Mouse (Mus musculus): Measurements from ENCODE around the gene Foxo3.

Gene Foxo3

GRCm38 (mm10) chr10:42251749-42252323 lies 24.7 kb downstream of the Foxo3 start:
- DNase-seq (ENCODE audit: low read depth, low spot score), result no peak

DNA sequence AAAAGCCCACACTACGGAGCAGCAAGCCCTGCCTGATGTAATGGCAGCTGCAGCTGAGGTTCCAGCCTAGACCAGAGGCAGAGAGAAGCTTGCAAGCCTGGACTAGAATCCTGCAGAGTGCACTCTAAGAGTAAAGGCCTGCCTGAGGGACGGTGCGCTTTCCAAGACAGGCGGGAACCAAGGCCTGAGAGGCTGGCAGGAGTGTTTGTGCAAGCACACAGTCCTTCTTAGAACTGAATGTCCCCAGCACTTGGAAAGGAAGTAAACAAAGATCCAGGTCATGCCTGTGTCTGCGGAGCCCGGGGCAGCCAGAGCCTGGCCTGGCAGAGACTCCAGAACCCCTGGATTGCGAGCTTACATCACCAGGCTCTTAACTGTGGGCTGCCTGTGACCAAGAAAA lies 25.4 kb downstream of the Foxo3 start:
- no peak for DNase-seq (ENCODE audit: low read depth, low spot score)

DNA sequence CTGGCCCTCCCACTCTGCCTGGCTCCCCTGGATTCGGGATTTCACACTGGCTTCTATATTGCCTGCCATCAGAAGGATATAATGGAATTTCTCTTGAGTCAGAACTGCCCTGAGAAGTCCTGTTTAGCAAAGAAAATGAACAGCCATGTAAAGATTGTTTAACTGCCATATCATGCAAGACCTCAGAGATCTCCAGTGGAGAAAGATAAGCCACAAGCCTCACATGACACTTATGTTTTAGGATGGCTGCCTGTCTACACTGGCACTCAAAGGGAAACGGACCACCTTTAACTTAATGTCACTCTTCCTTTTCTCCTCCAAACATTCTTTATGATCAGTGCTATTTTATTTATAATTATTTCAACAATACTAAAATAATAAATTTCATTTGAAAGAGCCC lies 26.6 kb downstream of the Foxo3 start:
- no peak for DNase-seq (ENCODE audit: low read depth, low spot score)

DNA sequence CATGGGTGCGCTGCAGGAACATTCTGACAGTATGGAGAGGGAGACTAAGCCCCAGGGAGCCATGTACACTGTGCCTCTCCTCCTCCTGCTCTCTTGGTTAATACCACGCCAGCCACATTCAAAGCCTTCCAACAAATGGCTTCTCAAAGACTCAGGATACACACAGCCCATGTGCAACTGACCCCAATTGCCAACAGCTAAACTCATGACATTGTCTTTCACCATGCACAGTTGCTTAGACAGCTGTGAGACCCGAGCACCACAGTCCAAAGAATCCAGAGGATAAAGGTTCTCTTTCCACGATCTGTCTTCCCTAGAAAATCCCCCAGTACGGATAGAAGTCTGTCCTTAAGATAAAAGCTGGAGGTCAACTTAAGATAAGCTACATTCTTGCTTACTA lies 27.9 kb downstream of the Foxo3 start:
- DNase-seq (ENCODE audit: low read depth, low spot score), result no peak

GRCm38 (mm10) chr10:42248156-42248555 lies 28.4 kb downstream of the Foxo3 start:
- no peak for DNase-seq (ENCODE audit: low read depth, low spot score)

DNA sequence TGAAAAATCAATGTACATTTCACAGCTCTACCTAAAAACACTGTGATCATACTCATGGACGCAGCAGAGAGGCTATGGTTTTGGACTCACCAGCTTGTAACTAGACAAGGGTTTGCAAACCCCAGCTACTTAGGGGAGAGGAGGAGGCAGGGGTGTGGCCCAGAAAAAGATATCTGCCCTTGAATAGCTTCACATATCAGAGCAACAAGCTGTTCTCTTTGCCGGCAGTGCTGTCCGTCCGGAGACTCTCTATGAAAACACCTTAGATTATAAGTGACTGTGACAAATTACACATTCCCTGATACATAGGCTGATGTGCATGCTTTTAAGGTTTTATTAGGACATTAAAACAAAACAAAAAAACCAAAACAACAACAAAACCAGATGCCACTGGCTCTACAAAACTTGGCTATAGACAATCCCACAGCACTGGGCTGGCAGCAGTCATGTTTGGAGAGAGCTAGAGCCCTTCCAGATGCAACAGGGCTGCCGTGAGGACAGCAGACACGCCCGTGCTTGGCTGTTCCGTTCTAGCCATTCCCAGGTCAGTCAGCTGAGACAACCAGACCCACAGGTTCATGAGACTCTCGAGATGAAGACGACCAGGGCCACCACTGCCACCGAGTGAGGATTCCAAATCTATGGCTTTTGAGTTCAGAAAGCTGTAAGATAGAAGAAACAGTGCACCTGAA lies 29.3 kb downstream of the Foxo3 start:
- DNase-seq (ENCODE audit: low read depth, low spot score), result peak; percentile 57

DNA sequence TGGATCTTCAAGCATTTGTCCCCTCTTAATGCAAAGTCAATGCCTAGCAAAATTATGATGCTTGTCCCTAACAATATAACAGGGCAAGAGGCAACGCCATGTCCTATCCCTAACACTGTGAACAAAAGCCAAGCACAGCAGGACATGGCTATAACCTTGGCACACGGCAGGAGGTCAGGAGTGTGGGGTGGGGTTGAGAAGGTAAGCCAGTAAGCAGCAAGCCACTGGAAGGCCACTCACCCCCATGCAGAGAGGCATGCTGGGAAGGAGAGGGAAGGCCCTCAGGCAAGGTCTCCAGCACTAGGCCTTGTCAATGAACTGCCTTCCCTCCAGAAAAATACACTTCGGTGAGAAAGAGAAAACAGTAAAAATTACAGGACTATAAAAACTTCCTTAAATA lies 30.1 kb downstream of the Foxo3 start:
- DNase-seq (ENCODE audit: low read depth, low spot score), result peak; percentile 91

DNA sequence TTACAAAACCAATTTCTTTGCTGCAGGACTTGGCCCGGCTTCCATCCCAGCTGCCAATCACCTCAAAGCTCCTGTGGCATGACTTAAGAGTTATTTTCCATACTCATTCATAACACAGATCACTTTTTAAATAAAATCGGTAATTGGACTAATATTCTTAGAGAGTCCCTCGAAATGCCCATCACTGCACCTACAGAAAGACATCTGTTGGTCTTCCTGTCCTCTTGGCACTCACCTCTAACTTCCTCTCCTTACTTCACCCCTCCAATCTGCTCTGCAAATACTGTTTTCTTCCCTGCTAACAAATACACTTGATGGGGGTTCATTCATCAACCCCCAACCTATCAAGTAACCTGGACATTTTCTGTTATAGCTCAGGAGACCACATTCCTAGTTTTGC lies 30.9 kb downstream of the Foxo3 start:
- DNase-seq (ENCODE audit: low read depth, low spot score), result no peak

GRCm38 (mm10) chr10:42245256-42245601 lies 31.3 kb downstream of the Foxo3 start:
- no peak for DNase-seq (ENCODE audit: low read depth, low spot score)

DNA sequence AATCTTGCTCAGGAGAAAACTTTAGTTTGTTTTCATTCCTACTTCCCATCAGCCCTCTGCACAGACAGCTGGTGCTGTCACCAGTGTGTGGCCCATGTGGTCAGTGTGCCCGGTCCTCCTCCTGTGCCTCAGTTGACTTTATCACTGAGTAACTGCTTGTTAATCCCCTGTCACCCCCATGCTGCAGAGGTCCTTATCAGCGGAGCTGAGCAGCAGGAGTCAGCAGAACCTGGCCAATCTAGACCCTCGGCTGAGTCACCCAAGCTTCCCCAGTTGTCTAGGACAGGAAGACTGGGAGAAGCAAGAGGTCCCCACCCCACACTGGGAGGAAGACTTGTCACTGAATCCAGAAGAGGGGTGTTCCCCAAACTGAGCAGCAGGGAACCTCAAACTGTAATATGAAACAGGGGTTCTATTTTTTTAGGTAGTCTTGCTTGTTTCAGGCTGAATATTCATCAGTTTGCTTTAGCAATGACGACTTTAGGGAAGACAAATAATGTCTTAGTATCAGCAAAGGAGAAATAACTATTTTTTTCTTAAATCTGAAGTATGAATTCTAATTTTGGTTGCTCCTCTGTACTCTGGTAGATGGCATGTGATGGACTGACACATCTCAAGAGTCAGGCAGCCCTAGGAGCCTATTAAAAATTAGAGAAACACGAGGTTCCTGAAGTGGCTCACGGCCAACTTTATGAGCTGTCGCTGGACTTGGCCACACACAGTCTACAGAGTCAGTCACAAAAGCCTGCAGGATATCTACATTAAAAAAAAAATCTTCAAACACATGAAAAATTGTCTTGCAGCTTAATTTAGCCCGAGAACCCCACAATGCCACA lies 31.9 kb downstream of the Foxo3 start:
- no peak for DNase-seq (ENCODE audit: low read depth, low spot score)

GRCm38 (mm10) chr10:42243925-42244324 lies 32.6 kb downstream of the Foxo3 start:
- DNase-seq (ENCODE audit: low read depth, low spot score), result no peak

DNA sequence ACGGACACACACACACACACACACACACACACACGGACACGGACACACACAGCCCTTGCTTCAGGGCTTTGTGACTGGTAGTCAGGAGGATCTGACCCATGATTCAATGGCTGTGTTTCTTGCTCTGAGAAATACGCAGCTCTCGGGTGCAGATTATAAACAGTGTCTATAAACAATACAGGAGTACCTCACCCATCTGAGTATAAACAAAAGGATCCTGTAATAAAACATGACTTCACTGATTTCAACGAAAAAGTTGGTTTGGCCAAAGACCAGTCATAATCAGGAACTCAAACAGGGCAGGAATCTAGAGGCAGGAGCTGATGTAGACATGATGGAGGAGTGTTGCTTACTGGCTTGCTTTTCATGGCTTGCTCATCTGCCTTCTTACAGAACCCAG lies 34.1 kb downstream of the Foxo3 start:
- DNase-seq (ENCODE audit: low read depth, low spot score), result no peak

- no peak for DNase-seq (ENCODE audit: low read depth, low spot score)
Observed at GRCm38 (mm10) chr10:42241775-42242174, 34.8 kb downstream of the Foxo3 start.

GRCm38 (mm10) chr10:42239810-42240111 lies 36.8 kb downstream of the Foxo3 start:
- no peak for DNase-seq (ENCODE audit: low read depth, low spot score)

GRCm38 (mm10) chr10:42238923-42239809 lies 37.4 kb downstream of the Foxo3 start:
- DNase-seq (ENCODE audit: low read depth, low spot score), result no peak

DNA sequence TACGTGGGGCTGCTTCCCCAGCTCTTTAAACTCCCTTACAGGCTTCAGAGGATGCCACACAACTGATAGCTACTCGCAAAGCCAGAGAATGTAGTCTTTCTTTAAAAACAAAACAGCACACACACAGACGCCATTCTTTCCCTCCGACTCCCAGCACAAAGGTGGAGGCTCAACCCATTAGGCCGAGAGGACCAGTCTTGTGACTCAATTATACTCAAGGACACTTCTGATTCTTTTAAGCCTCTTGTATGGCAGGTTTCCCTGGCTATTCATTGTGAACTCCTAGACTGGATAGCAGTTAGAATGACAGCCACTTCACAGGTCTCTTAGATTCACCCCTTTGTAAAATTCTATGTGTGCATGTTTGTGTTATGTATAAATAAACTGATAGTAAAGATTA lies 38.3 kb downstream of the Foxo3 start:
- DNase-seq (ENCODE audit: low read depth, low spot score), result no peak

DNA sequence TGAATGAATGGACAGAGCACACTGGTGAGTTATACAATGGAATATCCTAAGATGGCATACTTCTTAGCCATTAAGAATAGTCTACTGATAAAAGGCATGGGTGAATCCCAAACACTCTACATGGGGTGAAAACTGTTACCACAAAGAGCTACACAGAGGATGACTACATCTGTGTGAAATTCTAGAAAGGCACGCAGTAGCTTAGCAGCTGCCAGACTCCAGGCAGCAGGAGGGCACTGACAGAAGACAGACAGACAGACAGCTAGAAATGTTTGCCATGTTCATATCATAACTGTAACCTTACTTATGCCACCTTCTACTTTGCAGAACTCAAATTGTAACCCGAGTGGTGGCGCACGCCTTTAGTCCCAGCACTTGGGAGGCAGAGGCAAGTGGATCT lies 39.0 kb downstream of the Foxo3 start:
- DNase-seq (ENCODE audit: low read depth, low spot score), result no peak

DNA sequence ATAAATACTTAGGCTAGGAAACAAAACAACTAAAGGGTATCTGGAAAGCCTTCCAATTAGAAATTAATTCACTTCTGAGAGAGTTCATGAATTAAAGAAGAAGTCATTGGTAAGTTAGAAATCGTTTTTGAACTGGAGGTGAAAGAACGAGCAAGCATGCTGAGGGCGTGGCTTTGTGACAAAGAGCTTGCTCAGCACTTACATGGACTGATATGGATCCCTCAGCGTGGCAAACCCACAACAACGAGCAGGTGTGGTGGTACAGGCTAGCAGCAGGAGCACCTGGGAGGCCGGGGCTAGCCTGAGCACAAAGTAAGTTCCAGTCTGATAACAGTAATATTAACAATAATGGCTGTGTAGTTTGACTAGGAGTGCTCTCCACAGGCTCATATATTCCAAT lies 41.2 kb downstream of the Foxo3 start:
- DNase-seq (ENCODE audit: low read depth, low spot score), result no peak

- DNase-seq (ENCODE audit: low read depth, low spot score), result no peak
Observed at GRCm38 (mm10) chr10:42232977-42233376, 43.6 kb downstream of the Foxo3 start.

GRCm38 (mm10) chr10:42231847-42232246 lies 44.7 kb downstream of the Foxo3 start:
- no peak for DNase-seq (ENCODE audit: low read depth, low spot score)

- DNase-seq (ENCODE audit: low read depth, low spot score), result no peak
Observed at GRCm38 (mm10) chr10:42231100-42231541, 45.4 kb downstream of the Foxo3 start.

DNA sequence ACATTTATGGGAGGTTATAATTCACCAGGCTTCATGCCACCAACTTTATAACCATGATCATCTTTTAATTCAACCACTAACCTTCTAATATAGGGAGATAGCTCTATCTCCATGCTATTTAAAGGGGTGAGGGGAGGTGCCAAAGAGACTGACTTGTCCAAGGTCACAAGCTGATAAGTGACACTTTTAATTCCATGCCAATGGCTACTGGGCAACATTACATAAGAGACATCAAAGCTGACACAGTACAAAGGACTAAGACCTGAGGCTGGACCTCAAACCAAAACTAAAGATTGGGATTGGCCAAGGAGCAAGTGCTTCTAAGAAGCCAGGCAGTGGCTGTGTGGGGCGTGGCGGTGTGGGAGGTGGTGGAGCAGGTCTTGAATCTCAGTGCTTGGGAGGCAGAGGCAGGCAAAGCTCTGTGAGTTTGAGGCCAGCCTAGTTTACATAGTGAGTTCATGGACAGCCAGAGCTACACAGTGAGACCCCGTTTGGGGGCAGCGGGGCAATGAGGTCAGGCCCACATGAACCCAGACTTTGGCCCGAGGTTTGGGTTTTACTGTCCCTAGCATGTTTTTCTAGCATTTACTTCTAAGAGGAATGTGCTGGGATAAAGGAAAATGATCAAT lies 46.0 kb downstream of the Foxo3 start:
- peak; percentile 39 for DNase-seq (ENCODE audit: low read depth, low spot score)

All from R1 (cell line).